Mouse (Mus musculus): ENCODE results near the gene Tspan18. TPM values are rescaled to one million over a fixed set of nuclear protein-coding genes. Genes with fewer than 3 reads are reported as not detected.

The Tspan18 gene
- polyA plus RNA-seq, 1 experiment = 10.6 TPM

- no peaks in the 10 kb centered on the region for H3K4me1 ChIP-seq (ENCODE audit: control insufficient read depth, insufficient read depth, insufficient read length)
- H3K27me3 ChIP-seq (ENCODE audit: control insufficient read depth, insufficient read depth, low read length) = no peaks in the 10 kb centered on the region
- 78% methylated on average over 15 of the region's 15 CpGs for WGBS
- DNase-seq (ENCODE audit: low read depth in 1 of 2, low spot score in 2 of 2) = no peak
- H3K27ac ChIP-seq (ENCODE audit: insufficient read depth, low read length) = no peak overlapping the region
- no peak for TF ChIP-seq CTCF (IDR thresholded peaks at IDR 0.05; ENCODE audit: extremely low read depth, insufficient read depth, insufficient read length, insufficient replicate concordance)
- no peak for TF ChIP-seq POLR2A (IDR thresholded peaks at IDR 0.05; ENCODE audit: low read depth, low read length)
- no peak overlapping the region for H3K4me3 ChIP-seq (ENCODE audit: extremely low read depth, insufficient read depth, insufficient read length)
- H3K36me3 ChIP-seq (ENCODE audit: control insufficient read depth, insufficient read depth, low read length) = no peaks in the 10 kb centered on the region
Measured at GRCm38 (mm10) chr2:93313768-93314632, 20.3 kb downstream of the Tspan18 start.

DNA sequence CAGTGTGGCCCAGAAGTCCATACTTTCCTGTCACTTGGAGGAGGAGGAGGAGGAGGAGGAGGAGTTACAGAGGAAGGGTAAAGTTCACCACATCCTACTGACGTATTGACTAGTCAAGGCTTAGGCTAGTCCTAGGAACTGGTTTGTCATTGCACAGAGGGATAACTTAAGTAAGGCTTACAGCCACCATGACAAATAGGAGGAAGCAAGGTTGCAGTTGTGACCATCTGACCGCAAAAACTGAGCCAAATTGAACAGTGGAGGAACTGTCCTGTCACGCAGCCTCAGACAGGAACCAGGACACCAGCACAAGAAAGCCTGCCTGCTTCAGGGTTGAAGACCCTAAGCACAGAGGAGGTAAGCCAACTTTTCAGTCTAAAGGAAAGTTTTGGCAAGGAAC lies 21.8 kb downstream of the Tspan18 start:
- WGBS = 53% methylated on average over 3 of the region's 3 CpGs
- DNase-seq (ENCODE audit: low read depth in 1 of 2, low spot score in 2 of 2) = no peak
- Histone ChIP-seq H3K4me1 (ENCODE audit: control insufficient read depth, insufficient read depth, insufficient read length) (no peaks in the 10 kb centered on the region), H3K27ac (ENCODE audit: insufficient read depth, low read length) (no peak overlapping the region), H3K36me3 (ENCODE audit: control insufficient read depth, insufficient read depth, low read length) (no peaks in the 10 kb centered on the region), H3K27me3 (ENCODE audit: control insufficient read depth, insufficient read depth, low read length) (no peaks in the 10 kb centered on the region), H3K4me3 (ENCODE audit: extremely low read depth, insufficient read depth, insufficient read length) (no peak overlapping the region)
- no peak for TF ChIP-seq CTCF (IDR thresholded peaks at IDR 0.05; ENCODE audit: extremely low read depth, insufficient read depth, insufficient read length, insufficient replicate concordance)
- no peak for TF ChIP-seq POLR2A (IDR thresholded peaks at IDR 0.05; ENCODE audit: low read depth, low read length)

GRCm38 (mm10) chr2:93309724-93310413 lies 24.4 kb downstream of the Tspan18 start:
- no peak for DNase-seq (ENCODE audit: low read depth in 1 of 2, low spot score in 2 of 2)
- no peaks in the 10 kb centered on the region for H3K27me3 ChIP-seq (ENCODE audit: control insufficient read depth, insufficient read depth, low read length)
- H3K36me3 ChIP-seq (ENCODE audit: control insufficient read depth, insufficient read depth, low read length) = no peaks in the 10 kb centered on the region
- TF ChIP-seq CTCF (IDR thresholded peaks at IDR 0.05; ENCODE audit: extremely low read depth, insufficient read depth, insufficient read length, insufficient replicate concordance) = no peak
- no peak for TF ChIP-seq POLR2A (IDR thresholded peaks at IDR 0.05; ENCODE audit: low read depth, low read length)
- H3K4me3 ChIP-seq (ENCODE audit: extremely low read depth, insufficient read depth, insufficient read length) = no peak overlapping the region
- H3K27ac ChIP-seq (ENCODE audit: insufficient read depth, low read length) = no peak overlapping the region
- no peaks in the 10 kb centered on the region for H3K4me1 ChIP-seq (ENCODE audit: control insufficient read depth, insufficient read depth, insufficient read length)
- 83% methylated on average over 14 of the region's 14 CpGs for WGBS

GRCm38 (mm10) chr2:93306898-93307297 lies 27.4 kb downstream of the Tspan18 start:
- no peaks in the 10 kb centered on the region for H3K4me1 ChIP-seq (ENCODE audit: control insufficient read depth, insufficient read depth, insufficient read length)
- H3K4me3 ChIP-seq (ENCODE audit: extremely low read depth, insufficient read depth, insufficient read length) = no peak overlapping the region
- no peaks in the 10 kb centered on the region for H3K27me3 ChIP-seq (ENCODE audit: control insufficient read depth, insufficient read depth, low read length)
- no peak for DNase-seq (ENCODE audit: low read depth in 1 of 2, low spot score in 2 of 2)
- WGBS = 86% methylated on average over 4 of the region's 4 CpGs
- no peak for TF ChIP-seq CTCF (IDR thresholded peaks at IDR 0.05; ENCODE audit: extremely low read depth, insufficient read depth, insufficient read length, insufficient replicate concordance)
- no peak for TF ChIP-seq POLR2A (IDR thresholded peaks at IDR 0.05; ENCODE audit: low read depth, low read length)
- H3K27ac ChIP-seq (ENCODE audit: insufficient read depth, low read length) = no peak overlapping the region
- H3K36me3 ChIP-seq (ENCODE audit: control insufficient read depth, insufficient read depth, low read length) = no peaks in the 10 kb centered on the region

- no peaks in the 10 kb centered on the region for H3K4me1 ChIP-seq (ENCODE audit: control insufficient read depth, insufficient read depth, insufficient read length)
- no peak overlapping the region for H3K4me3 ChIP-seq (ENCODE audit: extremely low read depth, insufficient read depth, insufficient read length)
- no peak for DNase-seq (ENCODE audit: low read depth in 1 of 2, low spot score in 2 of 2)
- WGBS = 86% methylated on average over 4 of the region's 4 CpGs
- no peak for TF ChIP-seq POLR2A (IDR thresholded peaks at IDR 0.05; ENCODE audit: low read depth, low read length)
- no peak for TF ChIP-seq CTCF (IDR thresholded peaks at IDR 0.05; ENCODE audit: extremely low read depth, insufficient read depth, insufficient read length, insufficient replicate concordance)
- H3K36me3 ChIP-seq (ENCODE audit: control insufficient read depth, insufficient read depth, low read length) = no peaks in the 10 kb centered on the region
- no peaks in the 10 kb centered on the region for H3K27me3 ChIP-seq (ENCODE audit: control insufficient read depth, insufficient read depth, low read length)
- H3K27ac ChIP-seq (ENCODE audit: insufficient read depth, low read length) = no peak overlapping the region
Measured at GRCm38 (mm10) chr2:93304273-93304634, 30.1 kb downstream of the Tspan18 start.

DNA sequence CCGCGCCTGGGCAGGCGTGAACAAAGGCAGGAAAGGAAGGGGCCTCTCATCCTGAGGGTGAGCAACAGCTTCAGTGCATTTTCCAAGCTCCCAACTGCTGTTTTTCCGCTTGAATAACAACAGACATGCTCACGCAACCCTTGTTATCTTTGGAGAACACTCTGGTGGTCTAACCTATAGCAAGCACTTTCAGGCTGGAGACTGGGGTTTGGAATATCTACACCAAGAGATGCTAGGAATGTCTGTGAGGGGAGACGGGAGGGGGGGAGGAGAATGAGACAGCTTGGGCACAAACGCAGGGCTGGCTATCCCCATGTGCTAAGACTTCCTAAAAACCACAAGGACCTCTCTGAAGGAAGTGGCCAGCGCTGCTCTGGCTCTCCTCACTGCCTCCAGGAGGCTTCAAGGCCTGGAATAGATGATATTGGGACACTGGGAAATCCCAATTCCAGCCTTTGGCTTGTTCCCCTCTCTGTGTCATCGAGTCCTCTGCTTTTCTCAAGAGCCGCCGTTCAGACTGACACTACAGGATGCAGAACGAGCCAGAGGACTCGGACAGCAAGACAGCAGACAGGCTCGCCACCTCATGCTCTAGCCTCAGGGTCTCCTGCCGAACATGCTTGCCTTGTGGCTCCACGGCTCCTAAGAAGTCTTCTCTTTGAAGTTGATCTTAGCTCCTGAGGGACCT lies 30.6 kb downstream of the Tspan18 start:
- TF ChIP-seq POLR2A (IDR thresholded peaks at IDR 0.05; ENCODE audit: low read depth, low read length) (no peak), CTCF (IDR thresholded peaks at IDR 0.05; ENCODE audit: extremely low read depth, insufficient read depth, insufficient read length, insufficient replicate concordance) (no peak)
- DNase-seq (ENCODE audit: low read depth in 1 of 2, low spot score in 2 of 2) = no peak
- Histone ChIP-seq H3K36me3 (ENCODE audit: control insufficient read depth, insufficient read depth, low read length) (no peaks in the 10 kb centered on the region), H3K27ac (ENCODE audit: insufficient read depth, low read length) (0 out of 2 replicates have a peak overlapping the region, but pooled peaks have one; percentile 2), H3K27me3 (ENCODE audit: control insufficient read depth, insufficient read depth, low read length) (no peaks in the 10 kb centered on the region), H3K4me1 (ENCODE audit: control insufficient read depth, insufficient read depth, insufficient read length) (no peaks in the 10 kb centered on the region), H3K4me3 (ENCODE audit: extremely low read depth, insufficient read depth, insufficient read length) (no peak overlapping the region)
- WGBS = 56% methylated on average over 16 of the region's 16 CpGs
